Mouse (Mus musculus) liver (tissue): ENCODE measurements at regions not wholly inside any gene's neighbourhood (a gene's known extent, or its start where the extent isn't known, plus 50 kb on each side); places are given as distances from the start of the nearest gene placed in this dataset.

Source experiments
- DNase-seq: peaks from one replicate; pipeline ENCODE4 v3.0.0-alpha.2; 2020; ENCODE audit warnings: mixed read lengths

GRCm38 (mm10) chr1:51529653-51530052 is 51.4 kb upstream of the Nabp1 start:
- no peak for DNase-seq

- no peak for DNase-seq
These were observed 50.4 kb upstream of the Nabp1 start for GRCm38 (mm10) chr1:51528671-51529070.
